Mouse (Mus musculus) intestine, embryonic 16.5 days (tissue): ENCODE results near the gene 6430571L13Rik. TPM values are rescaled to one million over a fixed set of nuclear protein-coding genes. Genes with fewer than 3 reads are reported as not detected.

Source experiments
- ATAC-seq: fragments of 200-750 bp; cut with Nextera tagmentation; 2 replicates; pipeline ENCODE4 v1.8.0; 2017; ENCODE audit warnings: moderate TSS enrichment, moderate library complexity
- H3K27ac ChIP-seq: fragments of 300-500 bp; sonication (generic); 2 replicates; pipeline ENCODE4 v1.5.1; 2014; ENCODE audit warnings: mild to moderate bottlenecking, low read length
- H3K27me3 ChIP-seq: fragments of 300-500 bp; sonication (generic); replicated peaks from 2 replicates; pipeline ENCODE4 v1.6.1; 2014; ENCODE audit warnings: low read length, control low read depth, mixed read lengths; ENCODE audit not compliant: control insufficient read depth, insufficient read depth
- H3K36me3 ChIP-seq: fragments of 300-500 bp; sonication (generic); 2 replicates; pipeline ENCODE4 v1.6.1; 2014; ENCODE audit warnings: low read length, control low read depth; ENCODE audit not compliant: control insufficient read depth, insufficient read depth
- H3K4me1 ChIP-seq: fragments of 300-500 bp; sonication (generic); 2 replicates; pipeline ENCODE4 v1.6.1; 2014; ENCODE audit warnings: low read length, control low read depth, mixed read lengths; ENCODE audit not compliant: control insufficient read depth, insufficient read depth
- H3K4me2 ChIP-seq: fragments of 300-500 bp; sonication (generic); 2 replicates; pipeline ENCODE4 v1.6.1; 2014; ENCODE audit warnings: low read depth, low read length, control low read depth
- H3K4me3 ChIP-seq: fragments of 300-500 bp; sonication (generic); 2 replicates; pipeline ENCODE4 v1.5.1; 2014; ENCODE audit warnings: mild to moderate bottlenecking, low read length
- H3K9ac ChIP-seq: fragments of 300-500 bp; sonication (generic); 2 replicates; pipeline ENCODE4 v1.6.1; 2014; ENCODE audit warnings: low read depth, low read length
- H3K9me3 ChIP-seq: fragments of 300-500 bp; sonication (generic); 2 replicates; pipeline ENCODE4 v1.6.1; 2016; ENCODE audit warnings: low read length, control low read depth; ENCODE audit not compliant: control insufficient read depth
- WGBS: fragments of 180-500 bp; shearing (Covaris S2); extraction: QIAGEN DNeasy Blood & Tissue Kit; methylation state at CpG from one replicate; pipeline ENCODE4 v1.1.7; 2014; 5-methylcytosine and 5-hydroxymethylcytosine counted together
- polyA plus RNA-seq: library from polyadenylated mRNA; unstranded; fragments of >200 nt; fragmentation: Nextera tagmentation; extraction: Ambion mirVana; gene quantifications from 2 replicates; pipeline ENCODE4 v1.2.1, GENCODE M21; 2015

The 6430571L13Rik gene
- polyA plus RNA-seq, 1 experiment from 2014 or later: 0.21 TPM

- Histone ChIP-seq H3K4me1 (peaks cover 7% of the 10 kb centered on the region), H3K9me3 (no peaks in the 10 kb centered on the region), H3K9ac (no peak overlapping the region), H3K27me3 (peaks cover 37% of the 10 kb centered on the region), H3K36me3 (no peaks in the 10 kb centered on the region), H3K4me2 (no peak overlapping the region), H3K4me3 (no peak overlapping the region), H3K27ac (no peak overlapping the region)
- no peak for ATAC-seq
- 37% methylated on average over 3 of the region's 3 CpGs for WGBS
Observed at GRCm38 (mm10) chr9:107384396-107384795, 44.0 kb downstream of the 6430571L13Rik start.

- no peak for ATAC-seq
- peaks cover 12% of the 10 kb centered on the region for H3K4me1 ChIP-seq
- H3K4me3 ChIP-seq: no peak overlapping the region
- no peak overlapping the region for H3K27ac ChIP-seq
- H3K9ac ChIP-seq: no peak overlapping the region
- no peaks in the 10 kb centered on the region for H3K36me3 ChIP-seq
- 74% methylated on average over 3 of the region's 3 CpGs for WGBS
- H3K4me2 ChIP-seq: no peak overlapping the region
- H3K27me3 ChIP-seq: peaks cover 20% of the 10 kb centered on the region
- no peaks in the 10 kb centered on the region for H3K9me3 ChIP-seq
Observed at GRCm38 (mm10) chr9:107386722-107387121, 46.3 kb downstream of the 6430571L13Rik start.

GRCm38 (mm10) chr9:107387708-107388107 is 47.3 kb downstream of the 6430571L13Rik start:
- ATAC-seq: no peak
- 89% methylated on average over 3 of the region's 3 CpGs for WGBS
- H3K36me3 ChIP-seq: no peaks in the 10 kb centered on the region
- no peak overlapping the region for H3K4me3 ChIP-seq
- H3K9me3 ChIP-seq: no peaks in the 10 kb centered on the region
- H3K4me2 ChIP-seq: no peak overlapping the region
- peaks cover 12% of the 10 kb centered on the region for H3K27me3 ChIP-seq
- no peak overlapping the region for H3K9ac ChIP-seq
- no peak overlapping the region for H3K27ac ChIP-seq
- peaks cover 12% of the 10 kb centered on the region for H3K4me1 ChIP-seq

GRCm38 (mm10) chr9:107388263-107388662 is 47.9 kb downstream of the 6430571L13Rik start:
- H3K9me3 ChIP-seq: no peaks in the 10 kb centered on the region
- peaks cover 7% of the 10 kb centered on the region; the same call in 1 of the 2 replicates for H3K27me3 ChIP-seq
- no peak overlapping the region for H3K9ac ChIP-seq
- 51% methylated on average over 2 of the region's 2 CpGs for WGBS
- no peak for ATAC-seq
- H3K4me3 ChIP-seq: no peak overlapping the region
- H3K36me3 ChIP-seq: no peaks in the 10 kb centered on the region
- H3K4me2 ChIP-seq: no peak overlapping the region
- peaks cover 12% of the 10 kb centered on the region for H3K4me1 ChIP-seq
- no peak overlapping the region for H3K27ac ChIP-seq

- no peaks in the 10 kb centered on the region for H3K36me3 ChIP-seq
- 0 out of 2 replicates have a peak, but pooled peaks cover 6% of the 10 kb centered on the region for H3K4me1 ChIP-seq
- 39% methylated on average over 4 of the region's 4 CpGs for WGBS
- peaks cover 51% of the 10 kb centered on the region for H3K27me3 ChIP-seq
- H3K4me2 ChIP-seq: no peak overlapping the region
- no peaks in the 10 kb centered on the region for H3K9me3 ChIP-seq
- ATAC-seq: no peak
- H3K9ac ChIP-seq: no peak overlapping the region
- H3K27ac ChIP-seq: no peak overlapping the region
- H3K4me3 ChIP-seq: no peak overlapping the region
Observed at GRCm38 (mm10) chr9:107396397-107396796, 56.0 kb downstream of the 6430571L13Rik start.

- Histone ChIP-seq H3K4me1 (0 out of 2 replicates have a peak, but pooled peaks cover 6% of the 10 kb centered on the region), H3K4me2 (no peak overlapping the region; the same call in 1 of the 2 replicates), H3K4me3 (no peak overlapping the region; the same call in 1 of the 2 replicates), H3K9ac (no peak overlapping the region), H3K27ac (no peak overlapping the region), H3K27me3 (peaks cover 67% of the 10 kb centered on the region), H3K36me3 (no peaks in the 10 kb centered on the region), H3K9me3 (no peaks in the 10 kb centered on the region)
- 25% methylated on average over 11 of the region's 11 CpGs for WGBS
- no peak for ATAC-seq
Observed at GRCm38 (mm10) chr9:107398968-107399367, 58.6 kb downstream of the 6430571L13Rik start.

GRCm38 (mm10) chr9:107399491-107399971 is 59.1 kb downstream of the 6430571L13Rik start, which contains the start of gene Cacna2d2:
TSS of gene Cacna2d2 (plus strand) at chr9:107399612.
- H3K9me3 ChIP-seq: no peaks in the 10 kb centered on the region
- H3K27ac ChIP-seq: no peak within 1 kb of the TSS
- peaks cover 67% of the 10 kb centered on the region for H3K27me3 ChIP-seq
- H3K4me1 ChIP-seq: 0 out of 2 replicates have a peak, but pooled peaks cover 6% of the 10 kb centered on the region
- peak within 1 kb of the TSS; percentile 65 for H3K4me3 ChIP-seq
- H3K4me2 ChIP-seq: peak within 1 kb of the TSS; percentile 99
- peak; percentile 81 for ATAC-seq
- H3K36me3 ChIP-seq: no peaks in the 10 kb centered on the region
- peak within 1 kb of the TSS; percentile 58 for H3K9ac ChIP-seq
- WGBS: under 1% methylated on average over 46 of the region's 54 CpGs

GRCm38 (mm10) chr9:107400060-107400511 is 59.7 kb downstream of the 6430571L13Rik start:
- 0 out of 2 replicates have a peak, but pooled peaks cover 6% of the 10 kb centered on the region for H3K4me1 ChIP-seq
- peak; percentile 26; the same call in 1 of the 2 replicates for ATAC-seq
- peaks cover 67% of the 10 kb centered on the region for H3K27me3 ChIP-seq
- H3K4me3 ChIP-seq: peak overlapping the region; percentile 65
- H3K9ac ChIP-seq: peak overlapping the region; percentile 58
- H3K4me2 ChIP-seq: peak overlapping the region; percentile 99
- no peak overlapping the region for H3K27ac ChIP-seq
- no peaks in the 10 kb centered on the region for H3K36me3 ChIP-seq
- WGBS: under 1% methylated on average over 39 of the region's 45 CpGs
- no peaks in the 10 kb centered on the region for H3K9me3 ChIP-seq

- Histone ChIP-seq H3K36me3 (no peaks in the 10 kb centered on the region), H3K27ac (no peak overlapping the region), H3K9me3 (no peaks in the 10 kb centered on the region), H3K4me2 (peak overlapping the region; percentile 99), H3K4me3 (peak overlapping the region; percentile 65), H3K4me1 (0 out of 2 replicates have a peak, but pooled peaks cover 6% of the 10 kb centered on the region), H3K9ac (no peak overlapping the region), H3K27me3 (peaks cover 66% of the 10 kb centered on the region)
- WGBS: 16% methylated on average over 13 of the region's 13 CpGs
- no peak for ATAC-seq
Observed at GRCm38 (mm10) chr9:107400666-107401285, 60.4 kb downstream of the 6430571L13Rik start.
